Mouse (Mus musculus) MEL (cell line): Measurements from ENCODE around the gene Dock9. TPM values are rescaled to one million over a fixed set of nuclear protein-coding genes. Genes with fewer than 3 reads are reported as not detected.

Experiments
- DNase-seq: peaks from one replicate; pipeline ENCODE4 v3.0.0; 2011; ENCODE audit warnings: low read depth, low spot score
- H3K27ac ChIP-seq: 2 replicates; pipeline ENCODE4 v1.5.1; 2012; ENCODE audit warnings: low read depth, mild to moderate bottlenecking, control low read depth, low read length, moderate library complexity; ENCODE audit not compliant: control insufficient read depth
- H3K27me3 ChIP-seq, 2 experiments: fragments of 150-350 bp in 1 of 2; sonication (generic) in 1 of 2; 2 replicates each; pipeline ENCODE4 v1.6.1; 2012; ENCODE audit warnings: low read length in 2 of 2, mild to moderate bottlenecking in 2 of 2, improper control_type of control experiment in 1 of 2, moderate library complexity in 1 of 2; ENCODE audit not compliant: insufficient read depth in 2 of 2, control insufficient read depth in 1 of 2
- H3K36me3 ChIP-seq, 2 experiments: 2 replicates each; pipeline ENCODE4 v1.6.1; 2012 to 2014; ENCODE audit warnings: low read length in 2 of 2, improper control_type of control experiment in 1 of 2, inconsistent platforms in 1 of 2, mild to moderate bottlenecking in 1 of 2; ENCODE audit not compliant: insufficient read depth in 2 of 2, control insufficient read depth in 1 of 2
- H3K4me1 ChIP-seq, 2 experiments: fragments of 150-350 bp in 1 of 2; sonication (generic) in 1 of 2; 2 replicates each; pipeline ENCODE4 v1.6.1; 2012; ENCODE audit warnings: low read length in 2 of 2, improper control_type of control experiment in 1 of 2, mild to moderate bottlenecking in 1 of 2; ENCODE audit not compliant: insufficient read depth in 2 of 2, control insufficient read depth in 1 of 2
- H3K4me3 ChIP-seq, 2 experiments: fragments of 150-350 bp in 1 of 2; sonication (generic) in 1 of 2; 2 replicates each; pipeline ENCODE4 v1.5.1; 2012; ENCODE audit warnings: low read depth in 2 of 2, low read length in 2 of 2, mild to moderate bottlenecking in 2 of 2, moderate library complexity in 2 of 2, control low read depth in 1 of 2, improper control_type of control experiment in 1 of 2; ENCODE audit not compliant: control insufficient read depth in 1 of 2, insufficient read depth in 1 of 2
- H3K79me2 ChIP-seq: 2 replicates; pipeline ENCODE4 v1.6.1; 2012; ENCODE audit warnings: mild to moderate bottlenecking, low read length, moderate library complexity; ENCODE audit not compliant: control insufficient read depth, poor library complexity, insufficient read depth
- H3K9ac ChIP-seq: 2 replicates; pipeline ENCODE4 v1.6.1; 2012; ENCODE audit warnings: low read depth, mild to moderate bottlenecking, control low read depth, low read length, moderate library complexity; ENCODE audit not compliant: control insufficient read depth, poor library complexity, severe bottlenecking
- H3K9me3 ChIP-seq: fragments of 150-350 bp; sonication (generic); replicated peaks from 2 replicates; pipeline ENCODE4 v1.6.1; 2012; ENCODE audit warnings: mild to moderate bottlenecking, low read length, improper control_type of control experiment, moderate library complexity; ENCODE audit not compliant: insufficient read depth
- CHD1 ChIP-seq: IDR thresholded peaks from 2 replicates; pipeline ENCODE4 v1.6.1; 2012; ENCODE audit warnings: low read depth, mild to moderate bottlenecking, inconsistent platforms, low read length, improper control_type of control experiment
- CHD2 ChIP-seq: IDR thresholded peaks from 2 replicates; pipeline ENCODE4 v1.6.1; 2011; ENCODE audit warnings: low read length, improper control_type of control experiment
- CTCF ChIP-seq, 3 experiments: IDR thresholded peaks in 2 of 3; conservative IDR thresholded peaks in 1 of 3; 2 replicates each; pipeline ENCODE4 v1.5.1; 2011 to 2012; ENCODE audit warnings: low read length in 3 of 3, low read depth in 2 of 3, mild to moderate bottlenecking in 2 of 3, improper control_type of control experiment in 1 of 3, inconsistent platforms in 1 of 3, mixed read lengths in 1 of 3, moderate library complexity in 1 of 3; ENCODE audit not compliant: control insufficient read depth in 1 of 3, insufficient read depth in 1 of 3, poor library complexity in 1 of 3, severe bottlenecking in 1 of 3
- ELF1 ChIP-seq: IDR thresholded peaks from 2 replicates; pipeline ENCODE4 v1.6.1; 2014; ENCODE audit warnings: low read depth, mild to moderate bottlenecking, inconsistent platforms, low read length, improper control_type of control experiment, moderate library complexity
- ETS1 ChIP-seq: IDR thresholded peaks from 2 replicates; pipeline ENCODE4 v1.6.1; 2012; ENCODE audit warnings: low read depth, mild to moderate bottlenecking, inconsistent platforms, low read length, improper control_type of control experiment, moderate library complexity
- GABPA ChIP-seq: IDR thresholded peaks from 2 replicates; pipeline ENCODE4 v1.6.1; 2012; ENCODE audit warnings: low read depth, mild to moderate bottlenecking, inconsistent platforms, low read length, improper control_type of control experiment, moderate library complexity
- GATA1 ChIP-seq: IDR thresholded peaks from 2 replicates; pipeline ENCODE4 v1.6.1; 2011; ENCODE audit warnings: low read depth, low read length, improper control_type of control experiment
- HCFC1 ChIP-seq: IDR thresholded peaks from 2 replicates; pipeline ENCODE4 v1.6.1; 2012; ENCODE audit warnings: low read depth, mild to moderate bottlenecking, inconsistent platforms, low read length, improper control_type of control experiment, moderate library complexity
- MAFK ChIP-seq: IDR thresholded peaks from 2 replicates; pipeline ENCODE4 v1.6.1; 2011; ENCODE audit warnings: low read depth, mild to moderate bottlenecking, low read length, improper control_type of control experiment, borderline replicate concordance
- MEF2A ChIP-seq: IDR thresholded peaks from 2 replicates; pipeline ENCODE4 v1.6.1; 2014; ENCODE audit warnings: low read depth, mild to moderate bottlenecking, inconsistent platforms, low read length, improper control_type of control experiment; ENCODE audit not compliant: poor library complexity, insufficient replicate concordance, severe bottlenecking; ENCODE audit errors: extremely low read depth
- MYC ChIP-seq: IDR thresholded peaks from 2 replicates; pipeline ENCODE4 v1.6.1; 2011; ENCODE audit warnings: low read depth, mild to moderate bottlenecking, low read length, improper control_type of control experiment, moderate library complexity
- NELFE ChIP-seq: IDR thresholded peaks from 2 replicates; pipeline ENCODE4 v1.6.1; 2011; ENCODE audit warnings: low read depth, low read length, improper control_type of control experiment
- NRF1 ChIP-seq: IDR thresholded peaks from 2 replicates; pipeline ENCODE4 v1.6.1; 2014; ENCODE audit warnings: low read depth, mild to moderate bottlenecking, inconsistent platforms, low read length, improper control_type of control experiment, moderate library complexity; ENCODE audit not compliant: poor library complexity, insufficient read depth, severe bottlenecking
- POLR2AphosphoS2 ChIP-seq: IDR thresholded peaks from 2 replicates; pipeline ENCODE4 v1.6.1; 2011; ENCODE audit warnings: low read length, improper control_type of control experiment
- RAD21 ChIP-seq: IDR thresholded peaks from 2 replicates; pipeline ENCODE4 v1.6.1; 2011; ENCODE audit warnings: mild to moderate bottlenecking, low read depth, low read length, improper control_type of control experiment
- SIN3A ChIP-seq: IDR thresholded peaks from 2 replicates; pipeline ENCODE4 v1.6.1; 2012; ENCODE audit warnings: low read length, improper control_type of control experiment, inconsistent platforms
- TAL1 ChIP-seq: IDR thresholded peaks from 2 replicates; pipeline ENCODE4 v1.6.1; 2012; ENCODE audit warnings: mild to moderate bottlenecking, inconsistent platforms, low read length, moderate library complexity, mixed read lengths
- TCF12 ChIP-seq: IDR thresholded peaks from 2 replicates; pipeline ENCODE4 v1.6.1; 2014; ENCODE audit warnings: low read depth, mild to moderate bottlenecking, inconsistent platforms, low read length, improper control_type of control experiment, moderate library complexity
- UBTF ChIP-seq: IDR thresholded peaks from 2 replicates; pipeline ENCODE4 v1.6.1; 2012; ENCODE audit warnings: low read depth, mild to moderate bottlenecking, inconsistent platforms, low read length, improper control_type of control experiment, moderate library complexity, borderline replicate concordance; ENCODE audit not compliant: insufficient read depth
- USF1 ChIP-seq: IDR thresholded peaks from 2 replicates; pipeline ENCODE4 v1.6.1; 2014; ENCODE audit warnings: low read depth, mild to moderate bottlenecking, inconsistent platforms, low read length, improper control_type of control experiment, moderate library complexity
- USF2 ChIP-seq, 2 experiments: IDR thresholded peaks; 2 replicates each; pipeline ENCODE4 v1.6.1; 2011 to 2012; ENCODE audit warnings: improper control_type of control experiment in 2 of 2, low read length in 2 of 2, borderline replicate concordance in 1 of 2, inconsistent platforms in 1 of 2, low read depth in 1 of 2, mild to moderate bottlenecking in 1 of 2; ENCODE audit not compliant: insufficient read depth in 1 of 2
- ZKSCAN1 ChIP-seq: IDR thresholded peaks from 2 replicates; pipeline ENCODE4 v1.6.1; 2012; ENCODE audit warnings: low read depth, mild to moderate bottlenecking, inconsistent platforms, low read length, improper control_type of control experiment, moderate library complexity
- ZMIZ1 ChIP-seq: IDR thresholded peaks from 2 replicates; pipeline ENCODE4 v1.6.1; 2012; ENCODE audit warnings: low read depth, mild to moderate bottlenecking, inconsistent platforms, low read length, improper control_type of control experiment, moderate library complexity
- ZNF384 ChIP-seq: IDR thresholded peaks from 2 replicates; pipeline ENCODE4 v1.6.1; 2012; ENCODE audit warnings: low read depth, mild to moderate bottlenecking, inconsistent platforms, low read length, improper control_type of control experiment
- polyA plus RNA-seq, 2 experiments: library from polyadenylated mRNA; stranded (reverse) in 1 of 2; unstranded in 1 of 2; fragments of >175 nt in 1 of 2; fragments of >200 nt in 1 of 2; gene quantifications; 2 replicates each; pipeline versions ENCODE4 v1.2.1 to v1.2.4; 2012; ENCODE audit warnings: low replicate concordance in 2 of 2, low read depth in 1 of 2; ENCODE audit not compliant: insufficient read length in 2 of 2, insufficient read depth in 1 of 2, missing spikeins in 1 of 2
- total RNA-seq: library from RNA; depleted of rRNA; stranded (reverse); fragments of 300-350 nt; gene quantifications from 2 replicates; pipeline ENCODE4 v1.2.3, GENCODE M21; 2012

Gene Dock9
- total and polyA plus RNA-seq, 3 experiments = 6.3 to 9.4 TPM; not detected in 1

DNA sequence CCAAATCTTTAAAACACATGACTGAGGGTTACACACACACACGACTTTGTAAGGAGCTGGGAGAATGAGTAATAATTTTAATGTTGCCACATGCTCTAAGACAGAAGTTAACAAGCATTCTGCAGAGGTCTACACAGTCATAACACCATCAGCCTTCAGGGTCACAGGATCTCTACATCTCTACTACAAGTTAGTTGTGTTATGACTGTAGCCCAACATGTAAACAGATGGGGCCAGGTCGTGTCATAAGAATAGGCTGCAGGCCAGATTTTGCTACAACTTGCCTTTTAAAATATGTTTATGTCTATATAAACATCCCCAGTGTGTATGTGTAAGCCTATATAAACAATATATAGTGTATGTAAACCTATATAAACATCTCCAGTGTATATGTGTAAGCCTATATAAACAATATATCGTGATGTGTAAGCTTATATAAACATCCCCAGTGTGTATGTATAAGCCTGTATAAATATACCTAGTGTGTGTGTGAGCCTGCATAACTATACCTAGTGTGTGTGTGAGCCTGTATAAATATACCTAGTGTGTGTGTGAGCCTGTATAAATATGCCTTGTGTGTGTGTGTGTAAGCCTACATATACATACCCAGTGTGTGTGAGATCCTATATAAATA lies 130.9 kb downstream of the Dock9 start:
- H3K27ac ChIP-seq = no peak overlapping the region
- no peaks in the 10 kb centered on the region for H3K9me3 ChIP-seq
- no peaks in the 10 kb centered on the region for H3K79me2 ChIP-seq
- no peaks in the 10 kb centered on the region for H3K27me3 ChIP-seq
- H3K4me3 ChIP-seq = no peak overlapping the region
- H3K36me3 ChIP-seq = no peaks in the 10 kb centered on the region
- no peaks in the 10 kb centered on the region for H3K4me1 ChIP-seq
- TF ChIP-seq GATA1 (no peak), TAL1 (no peak), ELF1 (no peak), USF1 (no peak), HCFC1 (no peak), ZMIZ1 (no peak), NELFE (no peak), TCF12 (no peak), MAFK (no peak), RAD21 (no peak), CHD1 (no peak), POLR2AphosphoS2 (no peak), CTCF (IDR thresholded peaks at IDR 0.05 in 2 of 3, conservative IDR thresholded peaks at IDR 0.05 in 1 of 3; ENCODE audit: control insufficient read depth in 1 of 3, insufficient read depth in 1 of 3, low read depth in 2 of 3, low read length in 3 of 3, poor library complexity in 1 of 3, severe bottlenecking in 1 of 3) (no peak)
- H3K9ac ChIP-seq = no peak overlapping the region
- DNase-seq = no peak

GRCm38 (mm10) chr14:121665693-121666273 lies 131.9 kb downstream of the Dock9 start:
- DNase-seq = no peak
- Histone ChIP-seq H3K4me1 (no peaks in the 10 kb centered on the region), H3K79me2 (no peaks in the 10 kb centered on the region), H3K27ac (no peak overlapping the region), H3K27me3 (no peaks in the 10 kb centered on the region), H3K4me3 (no peak overlapping the region), H3K36me3 (no peaks in the 10 kb centered on the region), H3K9me3 (no peaks in the 10 kb centered on the region), H3K9ac (no peak overlapping the region)
- no peak for TF ChIP-seq UBTF
- no peak for TF ChIP-seq USF2 (IDR thresholded peaks at IDR 0.05; ENCODE audit: borderline replicate concordance in 1 of 2, insufficient read depth in 1 of 2, low read depth in 1 of 2, low read length in 2 of 2)
- TF ChIP-seq GABPA = no peak
- TF ChIP-seq ETS1 = no peak
- no peak for TF ChIP-seq SIN3A
- no peak for TF ChIP-seq RAD21
- TF ChIP-seq CHD1 = no peak
- TF ChIP-seq MYC = no peak
- TF ChIP-seq ZNF384 = no peak
- no peak for TF ChIP-seq ZKSCAN1
- no peak for TF ChIP-seq NRF1
- TF ChIP-seq CHD2 = no peak
- no peak for TF ChIP-seq MEF2A
- TF ChIP-seq, all 39 proteins: peak for 0
